8 mouse cellular contexts compared by ENCODE assay signal in genomic region chr3:121425861-121426620, GRCm38 (mm10). TPM values are rescaled to one million over a fixed set of nuclear protein-coding genes. Genes with fewer than 3 reads are reported as not detected.
A peak's percentile ranks its signal among the peaks of the same experiment; 100 is the strongest.
DNase-seq lines count a peak whose midpoint lies in the region; ATAC-seq and TF ChIP-seq lines count a peak whose summit lies in the region.

TSS of gene Cnn3 (plus strand) at chr3:121426497.

- DNase-seq in 3T3-L1 (ENCODE audit: low read depth, low spot score) = peak; percentile 89
- peak; percentile 98 for DNase-seq in brain, embryonic 14.5 days (ENCODE audit: low read depth)
- DNase-seq in heart, embryonic 10.5 days (ENCODE audit: low spot score) = peak; percentile 98
- peak; percentile 85 to 89 for DNase-seq in spleen, postnatal 36 days (ENCODE audit: low spot score in 2 of 2)

- peak within 1 kb of the TSS; percentile 73 for H3K4me3 ChIP-seq in heart, embryonic 10.5 days
- H3K4me3 ChIP-seq in kidney, embryonic 14.5 days (ENCODE audit: low read length) = peak within 1 kb of the TSS; percentile 86
- H3K4me3 ChIP-seq in limb, embryonic 15.5 days = peak within 1 kb of the TSS; percentile 78

- peak; percentile 62; the same call in 1 of the 2 replicates for ATAC-seq in erythroblast, adult 5-6 weeks (replicated peaks; ENCODE audit: low FRiP score, poor library complexity, severe bottlenecking)
- ATAC-seq in kidney, embryonic 14.5 days (ENCODE audit: low FRiP score, low TSS enrichment) = peak; percentile 94
- ATAC-seq in limb, embryonic 15.5 days (ENCODE audit: insufficient number of reproducible peaks, low FRiP score, low TSS enrichment, low read depth) = peak; percentile 85
- no peak for ATAC-seq in monocyte, adult 5-6 weeks (replicated peaks; ENCODE audit: insufficient number of reproducible peaks, low FRiP score, low TSS enrichment, poor library complexity, severe bottlenecking)

- H3K9me3 ChIP-seq in heart, embryonic 10.5 days = no peaks in the 10 kb centered on the region
- no peaks in the 10 kb centered on the region for H3K9me3 ChIP-seq in kidney, embryonic 14.5 days (ENCODE audit: control insufficient read depth, low read length)
- H3K9me3 ChIP-seq in limb, embryonic 15.5 days = no peaks in the 10 kb centered on the region

- 1% methylated on average over 61 of the region's 66 CpGs for WGBS in heart, embryonic 10.5 days
- under 1% methylated on average over 62 of the region's 66 CpGs for WGBS in kidney, embryonic 14.5 days
- WGBS in limb, embryonic 15.5 days = under 1% methylated on average over 62 of the region's 66 CpGs

- TF ChIP-seq CTCF in brain, embryonic 14.5 days (IDR thresholded peaks at IDR 0.05; ENCODE audit: borderline replicate concordance, extremely low read depth, insufficient read depth, insufficient read length) = no peak

- H3K9ac ChIP-seq in kidney, embryonic 14.5 days (ENCODE audit: low read depth, low read length) = peak within 1 kb of the TSS; percentile 94
- H3K9ac ChIP-seq in limb, embryonic 15.5 days = peak within 1 kb of the TSS; percentile 96

- H3K4me1 ChIP-seq in heart, embryonic 10.5 days = peaks cover 42% of the 10 kb centered on the region
- peaks cover 25% of the 10 kb centered on the region for H3K4me1 ChIP-seq in kidney, embryonic 14.5 days (ENCODE audit: control insufficient read depth, insufficient read depth, low read length)
- peaks cover 30% of the 10 kb centered on the region for H3K4me1 ChIP-seq in limb, embryonic 15.5 days

- peak within 1 kb of the TSS; percentile 94 for H3K27ac ChIP-seq in heart, embryonic 10.5 days
- H3K27ac ChIP-seq in kidney, embryonic 14.5 days (ENCODE audit: low read depth, low read length) = peak within 1 kb of the TSS; percentile 97
- peak within 1 kb of the TSS; percentile 99 for H3K27ac ChIP-seq in limb, embryonic 15.5 days

- peak within 1 kb of the TSS; percentile 88 for H3K4me2 ChIP-seq in kidney, embryonic 14.5 days (replicated peaks; ENCODE audit: low read depth, low read length)
- H3K4me2 ChIP-seq in limb, embryonic 15.5 days = peak within 1 kb of the TSS; percentile 86

- H3K36me3 ChIP-seq in heart, embryonic 10.5 days = no peaks in the 10 kb centered on the region
- no peaks in the 10 kb centered on the region for H3K36me3 ChIP-seq in kidney, embryonic 14.5 days (ENCODE audit: control insufficient read depth, insufficient read depth, low read length)
- no peaks in the 10 kb centered on the region for H3K36me3 ChIP-seq in limb, embryonic 15.5 days

- no peaks in the 10 kb centered on the region for H3K27me3 ChIP-seq in heart, embryonic 10.5 days (ENCODE audit: insufficient read depth, poor library complexity, severe bottlenecking)
- no peaks in the 10 kb centered on the region for H3K27me3 ChIP-seq in kidney, embryonic 14.5 days (ENCODE audit: control insufficient read depth, insufficient read depth, low read length)
- no peaks in the 10 kb centered on the region for H3K27me3 ChIP-seq in limb, embryonic 15.5 days

- TF ChIP-seq POLR2A in brain, embryonic 14.5 days (IDR thresholded peaks at IDR 0.05; ENCODE audit: borderline replicate concordance, extremely low read depth, insufficient read depth, insufficient read length, poor library complexity, severe bottlenecking) = peak; percentile 97

RNA-seq across cellular contexts. Expression of gene Cnn3, which starts in this region (rescaled TPM):
- 412 and 494 TPM in 2 replicates for polyA plus RNA-seq in brain, embryonic 14.5 days (2012; rRNA removed)
- 16.9 and 34.3 TPM in 2 replicates for total RNA-seq in erythroblast, adult 5-6 weeks (2015; ENCODE audit: low replicate concordance)
- 1.1 and 6.4 TPM in 2 replicates for total RNA-seq in erythroblast, adult 5-6 weeks (2017; ENCODE audit: low replicate concordance)
- 493 and 655 TPM in 2 replicates for polyA plus RNA-seq in heart, embryonic 10.5 days (2016; fragmentation: Nextera tagmentation; extraction: Ambion mirVana)
- polyA plus RNA-seq in kidney, embryonic 14.5 days (2014; fragmentation: Nextera tagmentation; extraction: Ambion mirVana) = 570 and 666 TPM in 2 replicates
- polyA plus RNA-seq in limb, embryonic 15.5 days (2015; fragmentation: Nextera tagmentation; extraction: Ambion mirVana) = 720 and 793 TPM in 2 replicates
- 5.2 to 37.7 TPM (median 7.7 TPM) in 3 replicates for total RNA-seq in monocyte, adult 5-6 weeks (2017)
